Mouse (Mus musculus): ENCODE data around the gene Cacna1g.

- TF ChIP-seq POLR2A (IDR thresholded peaks at IDR 0.05; ENCODE audit: borderline replicate concordance, low read depth, low read length) (no peak), CTCF (IDR thresholded peaks at IDR 0.05; ENCODE audit: low read depth, low read length) (no peak)
Observed at GRCm38 (mm10) chr11:94363690-94364089, 110.3 kb downstream of the Cacna1g start.

Measured in bone marrow macrophage, adult 2 months (primary cell).